Mouse (Mus musculus) lung, adult 2 months (tissue): Measurements from ENCODE around the gene Kifc5b.

ENCODE experiments used
- CTCF ChIP-seq: fragments of 200-500 bp; IDR thresholded peaks from 2 replicates; pipeline ENCODE4 v1.5.1; 2011; ENCODE audit warnings: mild to moderate bottlenecking, low read length, control low read depth; ENCODE audit not compliant: insufficient read depth
- POLR2A ChIP-seq: fragments of 200-500 bp; IDR thresholded peaks from 2 replicates; pipeline ENCODE4 v1.6.1; 2011; ENCODE audit warnings: low read depth, mild to moderate bottlenecking, control low read depth, low read length, borderline replicate concordance; ENCODE audit errors: extremely low read depth

DNA sequence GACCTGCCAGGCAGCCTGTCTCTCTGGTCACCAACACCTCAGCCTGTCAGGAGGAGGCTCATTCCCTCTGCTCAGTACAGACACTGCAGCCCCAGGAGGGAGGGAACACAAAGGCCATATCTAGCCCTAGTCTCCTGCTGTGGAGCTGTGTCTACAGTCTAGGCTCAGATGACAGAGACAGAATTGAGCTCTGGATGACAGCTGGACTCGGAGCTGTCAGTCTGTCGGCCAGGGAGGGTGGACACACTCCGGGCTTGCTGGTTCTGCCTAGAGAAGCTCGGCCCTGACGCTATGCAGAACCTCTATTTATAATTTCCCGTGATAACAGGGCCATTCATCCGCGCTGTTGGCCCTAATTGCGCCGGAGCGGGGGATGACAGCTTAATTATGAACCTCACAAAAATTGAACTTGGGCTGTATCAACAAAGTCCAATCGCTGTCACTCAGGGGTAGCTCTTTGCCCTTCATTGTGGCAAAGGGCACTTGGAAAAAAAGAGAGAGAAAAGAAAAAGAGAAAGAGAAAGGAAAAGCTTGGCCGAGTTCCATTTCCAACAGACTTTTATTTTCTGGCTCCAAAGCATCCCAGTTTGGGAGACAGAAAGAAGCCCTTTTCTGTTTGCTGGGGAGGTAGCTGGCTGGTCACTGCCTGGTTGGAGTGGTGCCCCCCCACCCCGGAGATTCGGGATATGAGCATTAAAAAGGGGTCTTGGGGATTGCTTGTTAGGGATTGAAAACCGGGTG, 24.1 kb upstream of the Kifc5b start:
- no peak for TF ChIP-seq CTCF
- no peak for TF ChIP-seq POLR2A
